Mouse (Mus musculus): ENCODE data around the gene Thsd4.

Gene Thsd4

DNA sequence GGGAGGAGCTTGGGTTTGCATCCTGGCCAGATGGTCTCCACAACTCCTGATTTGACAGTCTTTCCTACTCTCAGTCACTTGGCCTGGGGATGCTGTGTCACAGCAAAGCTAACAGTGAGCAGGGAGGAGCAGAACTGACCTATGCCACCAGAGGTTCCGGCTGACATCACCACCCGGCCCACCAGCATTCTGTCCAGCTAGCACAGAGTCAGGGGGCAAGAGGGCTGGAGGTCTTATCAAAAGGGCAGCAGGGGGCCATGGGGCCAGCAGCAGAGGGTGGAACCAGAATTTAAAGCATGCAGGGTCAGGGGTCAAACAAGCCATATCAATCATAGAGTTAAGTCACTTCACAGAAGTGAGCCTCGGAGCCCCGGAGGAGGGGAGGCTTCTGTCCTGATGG lies 4.7 kb downstream of the Thsd4 start:
- DNase-seq (ENCODE audit: low spot score), result no peak

DNA sequence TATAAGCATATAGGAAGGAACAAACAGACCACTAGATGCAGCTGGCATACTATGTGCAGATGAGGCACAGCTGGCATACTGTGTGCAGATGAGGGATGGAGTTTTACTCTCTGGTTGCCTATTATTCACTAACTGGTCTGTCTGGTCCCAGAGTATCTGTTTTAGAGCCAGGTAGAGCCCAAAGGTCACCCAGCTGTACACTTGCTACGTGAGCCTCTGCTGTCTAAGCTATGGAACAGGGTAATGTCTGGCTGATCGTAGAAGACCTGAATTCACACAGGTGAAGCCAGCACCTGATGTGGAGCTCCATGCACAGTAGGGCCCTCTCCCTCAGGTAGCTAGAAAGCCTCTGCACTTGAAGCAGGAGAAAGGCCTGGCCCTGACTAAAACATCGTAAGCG lies 5.5 kb downstream of the Thsd4 start:
- DNase-seq (ENCODE audit: low spot score), result no peak

GRCm38 (mm10) chr9:60513329-60513788 lies 8.5 kb downstream of the Thsd4 start:
- DNase-seq (ENCODE audit: low spot score), result no peak

DNA sequence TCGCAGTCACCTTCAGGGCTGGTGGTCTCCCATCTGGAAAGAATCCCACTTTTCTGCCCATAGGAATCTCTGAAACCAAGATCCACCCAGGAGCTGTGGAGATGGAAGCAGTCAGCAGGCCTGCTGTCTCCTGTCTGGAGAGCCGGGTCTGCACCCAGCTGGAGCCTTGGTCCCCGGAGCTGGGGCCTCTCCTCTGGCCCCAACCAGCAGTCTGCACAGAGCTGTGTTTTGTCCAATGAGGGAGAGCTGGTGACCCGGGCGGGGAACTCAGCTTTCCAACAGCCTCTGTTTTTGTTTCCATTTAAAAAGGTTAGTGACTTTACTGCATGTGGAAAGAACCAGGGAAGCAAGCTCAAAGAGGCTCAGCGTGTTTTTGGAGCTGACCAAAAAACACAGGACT lies 11.0 kb downstream of the Thsd4 start:
- DNase-seq (ENCODE audit: low spot score), result no peak

DNA sequence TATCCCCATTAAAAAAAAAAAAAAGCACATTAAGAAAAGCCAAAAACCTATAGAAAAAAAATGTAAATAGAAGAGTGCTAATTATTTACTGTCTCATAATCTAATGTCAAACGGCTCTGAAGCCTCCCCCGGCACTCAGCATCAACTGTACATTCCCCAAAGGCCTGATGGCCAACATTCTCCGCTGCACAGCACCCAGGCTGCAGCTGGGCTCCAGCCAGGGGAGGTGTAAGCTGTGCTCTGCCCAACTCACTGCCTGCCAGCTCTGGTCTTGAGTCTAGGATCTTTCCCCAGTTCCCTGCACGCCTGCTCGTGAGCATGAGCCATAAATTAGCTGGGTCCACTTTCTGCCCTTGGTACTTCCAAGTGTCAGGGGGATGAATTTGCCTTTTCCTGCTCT lies 15.7 kb downstream of the Thsd4 start:
- DNase-seq (ENCODE audit: low spot score), result no peak

- DNase-seq (ENCODE audit: low spot score), result no peak
Observed at GRCm38 (mm10) chr9:60504378-60505285, 17.2 kb downstream of the Thsd4 start.

DNA sequence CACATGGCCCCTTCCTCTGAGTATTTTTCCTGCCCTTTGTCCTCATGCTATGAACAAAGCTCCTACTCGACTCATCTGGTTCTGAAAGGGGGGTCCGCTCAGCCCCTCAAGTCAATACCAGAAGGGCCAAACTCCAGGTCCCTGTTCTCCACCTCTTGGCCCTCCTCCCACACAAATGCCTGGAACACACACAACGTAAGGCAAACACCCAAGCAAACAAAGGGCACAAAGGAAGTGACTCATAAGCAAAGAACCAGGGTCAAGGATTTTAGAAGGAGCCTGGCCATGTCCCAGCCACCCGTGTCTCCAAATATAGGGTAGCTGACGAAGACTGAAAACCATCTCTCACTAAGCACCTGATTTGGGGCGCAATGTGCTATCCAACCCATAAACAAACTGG lies 19.6 kb downstream of the Thsd4 start:
- DNase-seq (ENCODE audit: low spot score), result no peak

DNA sequence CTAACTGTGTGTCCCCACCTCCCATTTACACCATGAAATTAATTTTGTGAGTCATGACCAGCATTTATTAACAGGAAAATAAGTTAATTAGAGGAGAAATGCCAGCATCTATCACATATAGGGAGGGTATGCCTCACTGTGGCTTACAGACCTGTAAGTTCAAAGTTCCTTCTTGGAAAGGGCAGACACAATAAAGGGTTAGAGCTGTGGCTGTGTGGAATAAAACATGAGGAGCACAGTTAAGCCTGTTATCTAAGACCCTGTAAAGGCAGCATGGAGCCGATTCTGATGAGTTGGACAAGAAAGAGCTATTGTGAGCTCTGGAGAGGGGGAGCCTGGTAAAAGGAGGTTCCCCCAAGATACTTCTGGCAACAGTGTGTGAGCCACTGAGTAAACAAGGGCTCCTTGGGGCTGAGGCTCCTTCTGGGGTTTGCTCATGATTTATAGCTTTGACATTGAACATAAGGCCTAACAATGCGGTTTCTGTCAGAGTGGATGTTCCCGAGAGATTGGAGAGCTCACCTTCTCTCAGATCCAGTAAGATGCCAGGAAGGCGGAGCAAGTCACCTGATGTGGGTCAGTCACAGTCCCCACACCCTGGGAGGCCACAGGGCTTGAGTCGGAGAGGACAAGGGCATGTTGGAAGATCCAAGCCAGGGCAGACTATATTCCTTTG lies 20.2 kb downstream of the Thsd4 start:
- DNase-seq (ENCODE audit: low spot score), result no peak

GRCm38 (mm10) chr9:60492275-60492974 lies 29.4 kb downstream of the Thsd4 start:
- no peak for DNase-seq (ENCODE audit: low spot score)

DNA sequence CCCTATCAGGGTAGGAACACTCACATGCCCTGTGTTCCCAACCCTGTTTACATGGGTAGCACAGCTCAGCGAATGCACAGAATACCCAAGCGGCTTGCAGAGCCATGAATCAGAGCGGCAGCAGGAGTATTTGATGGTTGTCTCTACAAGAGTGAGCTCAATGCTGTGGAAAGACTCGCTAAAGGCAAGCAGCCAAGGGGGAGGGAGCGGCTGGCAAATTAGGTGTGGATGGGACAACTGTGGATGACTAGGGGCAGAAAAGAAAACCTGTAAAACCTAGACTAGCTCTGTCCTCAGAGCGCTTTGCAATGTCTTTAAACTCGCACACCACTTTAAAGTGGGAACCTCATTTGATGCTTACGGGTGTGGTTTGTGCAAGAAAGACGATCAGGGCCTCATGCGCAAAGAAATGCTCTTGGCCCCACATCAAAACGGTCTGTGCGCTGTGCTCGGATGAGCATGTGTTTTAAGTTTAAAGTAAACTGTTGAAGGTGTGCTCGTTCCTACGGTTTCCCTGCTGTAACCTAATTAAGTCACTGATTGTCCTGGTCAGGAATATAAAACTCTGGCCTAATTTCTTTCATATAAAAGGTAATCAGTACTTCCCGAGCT lies 30.3 kb downstream of the Thsd4 start:
- DNase-seq (ENCODE audit: low spot score), result no peak

DNA sequence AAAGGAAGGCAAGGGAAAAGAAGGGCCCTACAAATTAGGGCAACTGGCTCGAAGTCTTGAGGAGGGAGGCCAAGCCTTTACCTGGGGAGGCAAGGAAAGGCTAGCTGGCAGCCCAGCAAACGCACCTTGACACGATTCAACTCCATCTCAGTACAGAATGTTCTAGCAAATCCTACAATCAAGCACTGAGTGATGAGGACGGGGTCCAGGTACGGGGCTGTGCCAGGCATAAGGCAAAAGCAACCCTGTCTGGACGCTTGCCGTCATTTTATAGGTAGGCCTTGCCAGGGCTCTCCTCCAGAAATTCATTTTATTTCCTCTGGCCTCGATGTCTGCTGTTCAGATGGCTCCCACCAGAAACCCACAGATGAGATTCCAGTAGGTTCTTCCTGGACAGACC lies 30.8 kb downstream of the Thsd4 start:
- DNase-seq (ENCODE audit: low spot score), result no peak

DNA sequence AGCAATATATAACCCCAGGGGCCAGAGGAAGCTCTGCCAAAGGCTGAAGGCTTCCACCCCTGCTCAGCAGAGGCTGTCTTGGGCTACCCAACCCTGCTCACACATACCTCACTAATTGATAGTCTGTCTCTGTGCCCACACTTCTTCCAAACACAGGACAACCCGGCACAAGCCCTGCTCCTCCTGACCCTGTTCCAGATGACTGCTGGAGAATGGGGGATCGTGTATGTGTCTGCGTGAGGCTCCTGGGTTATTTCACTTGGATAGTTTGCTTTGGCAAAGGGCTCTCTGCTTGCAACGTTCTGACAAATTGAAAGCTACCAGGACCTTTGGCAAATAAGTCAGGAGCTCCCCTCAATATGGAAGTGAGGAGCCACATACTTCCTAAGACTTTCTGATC lies 33.0 kb downstream of the Thsd4 start:
- no peak for DNase-seq (ENCODE audit: low spot score)

DNA sequence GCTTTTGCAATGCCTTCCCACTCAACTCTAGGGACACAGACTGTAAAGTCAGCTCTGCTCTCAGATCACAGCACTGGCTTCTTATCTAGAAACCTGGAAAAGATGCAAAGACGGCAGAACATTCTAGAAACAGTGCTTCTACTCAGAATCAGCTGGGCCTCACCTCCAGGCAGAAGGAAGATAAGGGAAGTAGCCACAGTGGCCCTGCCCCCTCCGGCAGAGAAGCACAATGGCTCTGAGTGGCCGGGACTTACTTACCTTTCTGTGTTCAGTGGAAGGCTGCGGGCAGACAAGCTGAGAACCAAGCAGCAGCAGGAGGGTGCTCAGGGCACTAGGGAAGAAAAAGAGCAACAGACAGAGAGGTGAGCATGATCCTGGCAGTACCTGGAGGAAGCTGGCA lies 39.7 kb downstream of the Thsd4 start:
- no peak for DNase-seq (ENCODE audit: low spot score)

- DNase-seq (ENCODE audit: low spot score), result peak; percentile 28
Observed at GRCm38 (mm10) chr9:60480052-60480451, 41.8 kb downstream of the Thsd4 start.

GRCm38 (mm10) chr9:60478806-60479205 lies 43.0 kb downstream of the Thsd4 start:
- DNase-seq (ENCODE audit: low spot score), result no peak

DNA sequence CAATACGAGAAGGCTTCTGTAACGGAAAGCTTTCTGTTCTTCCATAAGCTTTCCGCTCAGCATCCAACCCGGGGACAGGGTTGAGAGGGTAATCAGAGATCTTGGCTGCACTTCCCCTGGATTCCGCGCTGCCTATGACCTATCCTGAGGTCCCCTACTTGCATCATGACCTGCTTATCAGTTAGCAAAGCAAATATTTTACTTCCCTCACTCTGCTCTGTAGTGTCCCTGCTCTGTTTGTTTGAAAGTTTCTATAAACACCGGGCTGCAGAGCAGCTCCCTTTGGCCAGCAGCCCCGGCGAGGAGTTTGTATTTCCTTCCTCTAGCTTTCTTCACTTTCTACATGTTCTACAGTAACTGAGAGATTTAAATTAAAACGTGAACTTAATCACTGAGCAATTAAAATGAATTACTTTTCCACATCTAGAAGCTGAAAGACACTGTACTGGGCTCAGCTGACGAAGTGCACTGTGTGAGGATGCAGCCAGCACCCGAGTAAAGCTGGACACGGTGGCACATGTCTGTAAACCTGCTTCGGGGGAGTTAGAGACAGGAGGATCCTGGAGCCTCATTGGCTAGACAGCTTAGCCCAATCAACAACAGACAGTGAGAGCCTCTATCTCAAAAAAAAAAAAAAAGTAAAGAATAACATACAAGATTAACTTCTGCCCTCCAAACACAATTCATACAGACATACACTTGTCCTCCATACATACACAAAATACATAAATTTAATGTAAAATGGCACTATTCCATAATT lies 43.7 kb downstream of the Thsd4 start:
- no peak for DNase-seq (ENCODE audit: low spot score)

DNA sequence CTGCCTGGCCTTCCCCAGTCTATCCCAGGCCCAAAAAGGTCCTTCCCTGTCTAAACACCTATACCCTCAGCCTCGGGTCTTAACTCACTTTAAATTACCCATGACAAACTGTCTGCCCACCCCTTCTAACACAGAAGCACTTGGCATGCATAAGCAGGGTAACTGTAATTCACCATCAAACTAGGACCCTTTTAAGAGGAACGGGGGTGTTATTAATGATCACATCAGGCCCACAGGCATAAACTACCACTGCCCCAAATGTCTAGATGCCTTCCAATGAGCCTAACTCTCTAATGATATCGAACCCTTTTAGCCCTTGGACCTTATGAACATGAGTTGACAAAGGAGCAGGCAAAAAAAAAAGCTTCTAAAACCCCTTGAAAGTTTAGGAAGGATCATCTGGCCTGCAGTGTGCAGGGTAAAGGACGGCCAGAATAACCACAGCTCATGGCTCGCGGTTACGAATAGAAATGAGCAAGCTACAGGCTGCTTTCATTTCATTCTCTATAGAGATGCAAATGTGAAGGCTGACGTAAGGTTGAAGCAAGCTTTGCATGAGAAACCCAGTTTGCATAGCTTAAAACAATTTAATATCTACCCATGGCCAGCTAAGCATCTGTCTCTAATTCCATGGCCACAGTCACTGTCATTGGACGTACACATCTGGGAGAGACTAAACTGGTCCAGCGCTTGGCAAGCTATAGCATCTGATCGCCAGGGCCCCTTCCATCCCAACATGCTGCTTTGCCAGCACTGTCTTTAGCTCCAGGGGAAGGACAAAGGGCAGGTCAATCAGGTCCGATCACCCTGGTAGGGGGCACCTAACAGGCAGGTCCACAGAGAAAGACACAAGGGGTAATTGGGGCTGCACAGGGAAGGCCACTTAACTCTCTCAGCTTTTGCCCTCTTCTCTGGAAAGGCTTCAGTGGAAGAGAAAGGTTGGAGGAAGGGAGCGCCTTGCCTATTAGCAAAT lies 61.5 kb downstream of the Thsd4 start:
- DNase-seq (ENCODE audit: low spot score), result no peak

DNA sequence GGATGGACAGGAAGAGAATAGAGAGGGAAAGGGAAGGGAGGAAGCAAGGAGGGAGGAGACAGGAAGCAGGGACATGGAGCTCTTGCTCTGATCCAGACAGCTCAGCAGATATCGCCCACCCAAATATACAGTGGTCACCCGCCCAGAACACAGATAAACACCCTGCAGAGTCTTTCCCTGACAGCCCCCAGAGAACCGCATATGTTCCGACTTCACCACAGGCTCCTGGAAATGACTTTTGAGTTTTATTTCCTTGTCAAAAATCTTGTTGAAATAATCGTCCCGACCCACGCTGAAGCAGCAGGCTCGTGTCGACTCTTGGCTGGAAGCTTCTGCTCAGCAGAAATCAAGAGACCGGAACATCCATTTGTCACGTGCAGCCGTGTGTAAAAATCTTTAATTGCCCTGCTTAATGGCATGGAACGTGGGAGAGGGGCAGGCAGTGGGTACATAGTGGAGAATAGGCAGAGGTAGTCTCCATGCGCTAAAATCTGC lies 63.3 kb downstream of the Thsd4 start:
- DNase-seq (ENCODE audit: low spot score), result no peak

DNA sequence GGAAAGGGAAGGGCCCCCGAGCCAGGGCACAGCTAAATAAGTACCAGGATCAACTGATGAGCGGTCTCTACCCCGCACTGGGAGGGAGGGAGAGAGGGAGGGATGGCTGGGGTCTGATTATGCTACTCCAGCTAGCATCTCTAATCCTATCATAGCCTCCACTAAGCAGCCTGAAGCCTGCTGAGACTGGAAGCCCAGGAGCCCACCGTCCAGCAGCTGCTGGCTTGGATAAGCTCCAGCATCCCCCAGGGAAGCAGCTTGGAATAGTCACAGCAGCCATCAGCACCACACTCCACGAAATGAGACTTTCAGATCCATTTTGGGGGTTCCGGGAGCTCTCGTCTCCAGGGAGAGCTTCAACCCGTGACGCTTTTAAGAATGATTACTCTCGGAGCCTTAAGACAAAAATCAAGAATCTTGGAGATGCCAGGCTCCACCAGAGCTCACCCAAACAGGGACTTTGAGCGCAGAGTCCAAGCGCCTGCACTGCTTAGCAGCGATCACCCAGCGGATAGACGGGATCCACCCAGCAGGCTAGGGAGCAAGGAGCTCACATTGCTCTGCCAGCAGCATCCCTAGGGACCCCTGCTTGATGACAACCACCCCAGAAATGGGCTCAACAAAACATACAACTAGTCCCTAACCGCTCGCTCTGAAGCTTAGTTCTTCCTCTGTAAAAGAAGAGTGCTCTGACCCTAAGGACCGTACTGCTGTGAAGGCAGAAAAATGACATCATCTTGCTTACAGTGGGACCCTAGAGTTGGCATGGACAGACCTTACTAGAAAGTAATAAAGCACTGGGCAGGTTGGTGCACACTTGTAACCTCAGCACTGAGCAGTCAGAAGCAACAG lies 64.3 kb downstream of the Thsd4 start:
- DNase-seq (ENCODE audit: low spot score), result no peak

All from adipocyte (in vitro differentiated cells).